Mouse (Mus musculus): ENCODE data around the gene Slf2. TPM values are rescaled to one million over a fixed set of nuclear protein-coding genes. Genes with fewer than 3 reads are reported as not detected.

Slf2 gene
- polyA plus RNA-seq, 1 experiment from 2014 or later = 7.5 TPM

DNA sequence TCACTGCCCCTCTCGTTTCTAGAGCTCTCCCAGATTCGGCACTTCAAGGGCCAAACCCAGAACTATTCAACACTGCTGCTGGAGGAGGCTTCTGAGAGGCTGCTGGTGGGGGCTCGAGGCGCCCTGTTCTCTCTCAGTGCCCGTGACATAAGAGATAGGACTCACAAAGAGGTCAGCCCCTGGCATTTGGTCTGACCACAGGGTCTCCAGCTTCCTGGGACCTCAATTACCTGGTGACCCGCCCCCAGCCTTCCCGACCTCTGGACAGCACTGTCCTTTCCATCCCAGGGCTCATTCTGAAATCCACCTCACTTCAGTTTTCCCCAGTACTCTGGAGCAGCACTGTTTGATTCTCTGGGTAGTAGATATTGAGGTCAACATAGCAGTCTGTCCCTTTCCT is 61.8 kb downstream of the Slf2 start:
- Histone ChIP-seq H3K4me3 (ENCODE audit: low read depth, low read length) (no peak overlapping the region), H3K9me3 (ENCODE audit: low read length) (no peaks in the 10 kb centered on the region), H3K36me3 (replicated peaks; ENCODE audit: insufficient read depth, low read length) (0 out of 2 replicates have a peak, but pooled peaks cover 2% of the 10 kb centered on the region), H3K27ac (ENCODE audit: low read depth) (peak overlapping the region; percentile 60), H3K4me1 (ENCODE audit: insufficient read depth) (peaks cover 11% of the 10 kb centered on the region; the same call in 1 of the 2 replicates), H3K27me3 (ENCODE audit: insufficient read depth, low read length) (peaks cover 9% of the 10 kb centered on the region; the same call in 1 of the 2 replicates), H3K4me2 (ENCODE audit: low read depth, low read length) (no peak overlapping the region), H3K9ac (replicated peaks) (no peak overlapping the region)
- no peak for ATAC-seq
- no peak for TF ChIP-seq CTCF (IDR thresholded peaks at IDR 0.05; ENCODE audit: low read depth)
- TF ChIP-seq EP300 (IDR thresholded peaks at IDR 0.05; ENCODE audit: low read depth) = no peak
- WGBS (ENCODE audit: insufficient replicate concordance) = 56% methylated on average over 7 of the region's 7 CpGs
- no peak for DNase-seq

DNA sequence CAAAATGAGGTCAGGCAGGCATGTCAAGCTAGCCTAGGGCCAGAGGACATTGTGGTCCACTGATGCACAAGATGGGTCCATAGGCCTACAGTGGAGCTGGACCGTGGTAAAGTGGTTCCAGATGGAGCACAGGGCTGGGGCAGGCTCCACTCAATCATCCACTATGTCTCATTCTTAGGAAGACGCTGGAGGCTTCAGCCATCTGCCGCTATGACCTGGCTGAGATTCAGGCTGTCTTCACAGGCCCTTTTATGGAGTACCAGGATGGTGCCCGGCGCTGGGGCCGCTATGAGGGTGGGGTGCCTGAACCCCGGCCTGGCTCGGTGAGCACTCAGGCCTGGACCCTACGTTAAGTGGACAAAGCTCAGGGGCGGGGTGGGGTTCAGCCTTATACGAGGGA is 66.8 kb downstream of the Slf2 start:
- DNase-seq = no peak
- H3K4me1 ChIP-seq (ENCODE audit: insufficient read depth) = no peaks in the 10 kb centered on the region

DNA sequence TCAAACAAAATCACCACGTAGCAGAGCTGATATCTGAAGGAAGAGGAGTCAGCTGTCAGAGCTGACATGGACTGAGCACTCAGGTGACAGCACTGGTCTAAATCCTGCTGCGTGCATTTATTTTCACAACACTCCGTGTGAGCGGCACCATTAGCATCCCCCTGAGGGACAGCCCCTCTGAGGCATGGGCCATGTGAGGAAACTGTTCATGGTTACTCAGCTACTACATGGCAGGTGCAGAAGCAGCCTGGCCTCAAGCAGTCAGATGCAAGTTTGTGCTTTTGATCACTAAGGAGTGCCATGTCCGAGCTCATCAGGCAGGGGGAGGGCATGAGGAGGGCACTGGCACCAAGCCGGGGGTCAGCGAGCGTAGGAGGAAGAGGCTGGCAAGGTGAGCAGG is 68.7 kb downstream of the Slf2 start:
- 81% methylated on average over 8 of the region's 8 CpGs for WGBS (ENCODE audit: insufficient replicate concordance)
- peaks cover 22% of the 10 kb centered on the region for H3K36me3 ChIP-seq (replicated peaks; ENCODE audit: insufficient read depth, low read length)

More for the DNA sequence above, 66.8 kb downstream of the Slf2 start:
- no peaks in the 10 kb centered on the region for H3K9me3 ChIP-seq (ENCODE audit: low read length)
- no peak for ATAC-seq
- no peak for TF ChIP-seq CTCF (IDR thresholded peaks at IDR 0.05; ENCODE audit: low read depth)
- no peak for TF ChIP-seq EP300 (IDR thresholded peaks at IDR 0.05; ENCODE audit: low read depth)
- H3K36me3 ChIP-seq (replicated peaks; ENCODE audit: insufficient read depth, low read length) = peaks cover 12% of the 10 kb centered on the region
- no peak overlapping the region for H3K4me3 ChIP-seq (ENCODE audit: low read depth, low read length)
- no peak overlapping the region for H3K9ac ChIP-seq (replicated peaks)
- H3K4me2 ChIP-seq (ENCODE audit: low read depth, low read length) = no peak overlapping the region
- no peaks in the 10 kb centered on the region for H3K27me3 ChIP-seq (ENCODE audit: insufficient read depth, low read length)
- no peak overlapping the region for H3K27ac ChIP-seq (ENCODE audit: low read depth)
- WGBS (ENCODE audit: insufficient replicate concordance) = 87% methylated on average over 11 of the region's 11 CpGs

GRCm38 (mm10) chr19:45002301-45002700 is 71.3 kb downstream of the Slf2 start:
- Histone ChIP-seq H3K27me3 (ENCODE audit: insufficient read depth, low read length) (no peaks in the 10 kb centered on the region), H3K27ac (ENCODE audit: low read depth) (no peak overlapping the region), H3K4me2 (ENCODE audit: low read depth, low read length) (no peak overlapping the region), H3K4me3 (ENCODE audit: low read depth, low read length) (no peak overlapping the region), H3K36me3 (replicated peaks; ENCODE audit: insufficient read depth, low read length) (peaks cover 22% of the 10 kb centered on the region), H3K9ac (replicated peaks) (no peak overlapping the region), H3K9me3 (ENCODE audit: low read length) (no peaks in the 10 kb centered on the region), H3K4me1 (ENCODE audit: insufficient read depth) (peaks cover 9% of the 10 kb centered on the region)
- DNase-seq = peak; percentile 18
- no peak for ATAC-seq
- WGBS (ENCODE audit: insufficient replicate concordance) = 67% methylated on average over 3 of the region's 3 CpGs
- TF ChIP-seq CTCF (IDR thresholded peaks at IDR 0.05; ENCODE audit: low read depth) = peak; percentile 35; the same call in 1 of the 2 replicates
- TF ChIP-seq EP300 (IDR thresholded peaks at IDR 0.05; ENCODE audit: low read depth) = no peak

More for the DNA sequence above, 68.7 kb downstream of the Slf2 start:
- Histone ChIP-seq H3K27me3 (ENCODE audit: insufficient read depth, low read length) (no peaks in the 10 kb centered on the region), H3K9me3 (ENCODE audit: low read length) (no peaks in the 10 kb centered on the region), H3K4me2 (ENCODE audit: low read depth, low read length) (no peak overlapping the region), H3K27ac (ENCODE audit: low read depth) (no peak overlapping the region), H3K9ac (replicated peaks) (no peak overlapping the region), H3K4me1 (ENCODE audit: insufficient read depth) (no peaks in the 10 kb centered on the region), H3K4me3 (ENCODE audit: low read depth, low read length) (no peak overlapping the region)
- TF ChIP-seq EP300 (IDR thresholded peaks at IDR 0.05; ENCODE audit: low read depth) (no peak), CTCF (IDR thresholded peaks at IDR 0.05; ENCODE audit: low read depth) (no peak)
- no peak for DNase-seq
- ATAC-seq = no peak

GRCm38 (mm10) chr19:45003740-45004516 is 73.0 kb downstream of the Slf2 start:
- TF ChIP-seq EP300 (IDR thresholded peaks at IDR 0.05; ENCODE audit: low read depth) (no peak), CTCF (IDR thresholded peaks at IDR 0.05; ENCODE audit: low read depth) (no peak)
- 85% methylated on average over 7 of the region's 7 CpGs for WGBS (ENCODE audit: insufficient replicate concordance)
- no peak overlapping the region for H3K4me2 ChIP-seq (ENCODE audit: low read depth, low read length)
- H3K36me3 ChIP-seq (replicated peaks; ENCODE audit: insufficient read depth, low read length) = peaks cover 19% of the 10 kb centered on the region
- H3K27ac ChIP-seq (ENCODE audit: low read depth) = no peak overlapping the region
- no peak overlapping the region for H3K4me3 ChIP-seq (ENCODE audit: low read depth, low read length)
- DNase-seq = no peak
- no peak overlapping the region for H3K9ac ChIP-seq (replicated peaks)
- H3K4me1 ChIP-seq (ENCODE audit: insufficient read depth) = peaks cover 20% of the 10 kb centered on the region
- no peaks in the 10 kb centered on the region for H3K9me3 ChIP-seq (ENCODE audit: low read length)
- no peaks in the 10 kb centered on the region for H3K27me3 ChIP-seq (ENCODE audit: insufficient read depth, low read length)
- ATAC-seq = no peak

DNA sequence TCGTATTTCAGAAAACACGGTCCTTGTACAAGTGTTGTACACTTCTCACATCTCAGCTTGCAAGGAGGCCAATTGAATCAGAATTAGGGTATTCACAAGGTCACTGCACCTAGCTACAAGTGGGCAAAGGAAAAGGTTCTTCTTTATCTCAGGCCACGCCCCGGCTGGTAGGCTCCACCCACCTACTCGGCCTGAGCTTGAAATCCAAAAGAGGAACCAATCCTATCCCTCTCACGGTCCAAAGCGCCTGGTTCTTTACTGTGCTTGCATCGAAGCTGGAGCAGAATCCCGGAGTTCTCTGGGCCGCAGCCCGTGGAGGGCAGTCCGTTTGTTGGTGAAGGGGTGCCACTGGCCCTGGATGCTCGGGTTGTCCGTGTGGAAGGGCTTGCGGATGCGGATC is 74.5 kb downstream of the Slf2 start, which contains the start of gene Twnk:
Gene Twnk, plus strand, starts transcription at position 220 of the 400 bp plus-strand sequence.
- no peaks in the 10 kb centered on the region for H3K9me3 ChIP-seq (ENCODE audit: low read length)
- H3K27ac ChIP-seq (ENCODE audit: low read depth) = peak within 1 kb of the TSS; percentile 87
- H3K4me3 ChIP-seq (ENCODE audit: low read depth, low read length) = peak within 1 kb of the TSS; percentile 95
- no peaks in the 10 kb centered on the region for H3K27me3 ChIP-seq (ENCODE audit: insufficient read depth, low read length)
- peak within 1 kb of the TSS; percentile 92 for H3K9ac ChIP-seq (replicated peaks)
- no peak for TF ChIP-seq EP300 (IDR thresholded peaks at IDR 0.05; ENCODE audit: low read depth)
- no peak for TF ChIP-seq CTCF (IDR thresholded peaks at IDR 0.05; ENCODE audit: low read depth)
- H3K36me3 ChIP-seq (replicated peaks; ENCODE audit: insufficient read depth, low read length) = peaks cover 22% of the 10 kb centered on the region
- peaks cover 20% of the 10 kb centered on the region for H3K4me1 ChIP-seq (ENCODE audit: insufficient read depth)
- WGBS (ENCODE audit: insufficient replicate concordance) = 8% methylated on average over 16 of the region's 16 CpGs
- H3K4me2 ChIP-seq (ENCODE audit: low read depth, low read length) = peak within 1 kb of the TSS; percentile 88
- peak; percentile 88 for DNase-seq
- peak; percentile 14; the same call in 1 of the 2 replicates for ATAC-seq
